Mouse (Mus musculus) heart, adult 2 months (tissue): ENCODE measurements at regions not wholly inside any gene's neighbourhood (a gene's known extent, or its start where the extent isn't known, plus 50 kb on each side); places are given as distances from the start of the nearest gene placed in this dataset.

Source experiments
- CTCF ChIP-seq: fragments of 200-600 bp; IDR thresholded peaks from 2 replicates; pipeline ENCODE4 v1.8.1; 2022; ENCODE audit warnings: antibody characterized with exemption, mild to moderate bottlenecking, moderate library complexity
- POLR2A ChIP-seq: fragments of 200-500 bp; IDR thresholded peaks from 2 replicates; pipeline ENCODE4 v1.6.1; 2011; ENCODE audit warnings: mild to moderate bottlenecking, low read depth, low read length, control low read depth; ENCODE audit not compliant: insufficient read depth

DNA sequence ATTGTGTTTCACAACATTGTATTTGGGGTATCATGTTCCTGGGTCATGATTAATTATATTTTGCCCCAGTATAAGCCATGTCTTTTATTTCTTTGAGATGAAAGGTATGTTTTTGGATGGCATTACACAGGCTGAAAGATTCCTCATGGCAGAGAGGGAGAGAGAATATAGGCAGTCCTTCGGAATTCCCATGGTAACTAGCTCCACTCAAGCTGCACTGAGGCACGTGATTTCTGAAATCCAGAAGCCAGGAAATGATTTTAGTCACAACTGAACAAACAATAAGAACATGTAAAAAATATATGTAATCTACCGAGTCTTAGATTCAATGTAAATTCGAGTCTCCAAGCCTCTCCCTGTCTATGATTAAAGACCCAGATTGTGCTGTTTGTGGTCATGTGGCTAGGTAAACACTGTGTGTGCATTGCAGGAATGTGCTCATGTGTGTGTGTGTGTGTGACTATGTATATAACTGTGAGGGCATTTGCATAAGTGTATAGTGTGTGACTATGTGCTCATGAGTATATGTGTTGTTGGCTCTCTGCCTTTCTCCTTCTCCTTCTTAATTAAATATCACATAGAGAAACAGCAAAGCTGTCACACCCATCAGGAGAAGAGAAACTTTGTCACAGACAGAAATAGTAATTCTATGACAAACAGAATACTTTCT, 169.8 kb downstream of the Diras2 start:
- TF ChIP-seq POLR2A (no peak), CTCF (no peak)
